Mouse (Mus musculus): ENCODE results near the gene Lactbl1. TPM values are rescaled to one million over a fixed set of nuclear protein-coding genes. Genes with fewer than 3 reads are reported as not detected.
A peak's percentile ranks its signal among the peaks of the same experiment; 100 is the strongest.

The Lactbl1 gene
- total RNA-seq, 2 experiments from 2014 or later: not detected

GRCm38 (mm10) chr4:136684485-136684884, 62.1 kb downstream of the Lactbl1 start:
- peak; percentile 27 for DNase-seq

- peak; percentile 29 for DNase-seq
Measured at GRCm38 (mm10) chr4:136685431-136685869, 63.0 kb downstream of the Lactbl1 start.

GRCm38 (mm10) chr4:136688113-136688512, 65.7 kb downstream of the Lactbl1 start:
- no peak for DNase-seq

Small RNAs within 50 kb of the gene (microRNA-seq; reads per million reads assigned to microRNA genes)
- 0 reads per million in 2 experiments for gene Gm22180

Other genes with a start within 250 kb of the Lactbl1 start
- gene Htr1d, start 199.1 kb upstream of the Lactbl1 start, total RNA-seq (2021): under 1 TPM in 1 of 2 experiments, not detected in 1; 0.07 TPM
- gene 6030445D17Rik, start 160.4 kb upstream of the Lactbl1 start, total RNA-seq (2021): under 1 TPM; 0.25 to 0.26 TPM
- gene Luzp1, start 152.9 kb upstream of the Lactbl1 start, total RNA-seq (2021): 10 to 100 TPM; 17.8 to 22.8 TPM
- 10 to 100 TPM; 28.9 to 36.7 TPM for gene Kdm1a, start 19.9 kb upstream of the Lactbl1 start, total RNA-seq (2021)
- not detected for gene Tex46, start 12.2 kb upstream of the Lactbl1 start, total RNA-seq (2021)
- 1 to 10 TPM; 4.6 to 5.4 TPM for gene Ephb2, start 213.4 kb downstream of the Lactbl1 start, total RNA-seq (2021)